Mouse (Mus musculus) WW6 (cell line): ENCODE measurements around the gene Atxn3.
"Not testable (repeated sequence)": the region's sequence is repeated elsewhere in the genome, so short reads cannot be mapped to it uniquely, and the experiment has no call there.

Source experiments
- DNase-seq: peaks from one replicate; pipeline ENCODE4 v3.0.0-alpha.2; 2013; ENCODE audit warnings: low read depth, low spot score

Gene Atxn3

DNA sequence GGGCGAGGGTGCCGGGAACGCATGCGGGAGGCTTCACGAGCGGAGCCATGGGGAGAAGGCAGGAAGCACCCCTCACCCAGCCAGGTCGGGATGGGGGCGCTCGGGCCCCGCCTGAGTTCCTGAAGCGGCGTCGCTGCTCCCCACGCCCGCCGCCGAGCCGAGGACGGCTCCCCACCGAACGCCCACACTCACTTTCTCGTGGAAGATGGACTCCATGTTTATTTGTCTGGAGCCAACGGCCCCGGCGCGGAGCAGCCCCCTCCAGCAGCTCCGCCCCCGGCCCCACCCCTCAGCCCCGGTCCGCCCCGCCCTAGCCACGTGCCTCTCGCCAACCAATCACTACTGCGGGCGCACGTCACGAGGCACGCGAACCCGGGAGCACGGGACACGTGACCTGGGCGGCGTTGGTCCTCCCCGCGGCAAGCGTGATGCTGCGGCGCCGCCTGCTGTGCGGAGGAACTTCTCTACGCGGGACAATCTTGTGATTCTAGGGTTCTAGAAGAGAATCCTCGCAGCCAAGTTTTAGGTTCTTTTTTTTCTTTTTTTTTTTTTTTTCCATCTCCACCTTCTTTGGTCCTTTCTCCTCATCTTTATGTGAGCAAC is at the start of gene Atxn3:
TSS of gene Atxn3 (minus strand) at position 305 of the 603 bp plus-strand sequence.
- peak; percentile 86 for DNase-seq

DNA sequence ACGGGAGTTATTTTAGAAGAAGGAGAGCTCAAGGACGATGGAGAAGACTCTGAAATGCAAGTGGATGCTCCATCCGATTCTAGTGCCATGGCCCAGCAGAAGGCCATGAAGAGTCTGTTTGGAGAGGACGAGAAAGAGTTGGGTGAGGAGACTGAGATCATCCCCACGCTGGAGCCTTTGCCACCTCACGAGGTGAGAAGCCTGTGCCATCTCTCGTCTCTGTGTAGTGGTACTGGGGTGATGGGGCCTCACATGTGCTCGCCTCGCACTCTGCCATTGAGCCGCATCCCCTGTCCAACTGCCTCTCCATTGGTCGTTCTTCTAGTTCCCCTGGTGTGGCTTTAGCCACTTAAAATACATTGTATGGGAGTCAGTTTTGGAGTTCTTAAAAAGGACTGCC is 42.7 kb upstream of the Atxn3 start:
- no peak for DNase-seq

DNA sequence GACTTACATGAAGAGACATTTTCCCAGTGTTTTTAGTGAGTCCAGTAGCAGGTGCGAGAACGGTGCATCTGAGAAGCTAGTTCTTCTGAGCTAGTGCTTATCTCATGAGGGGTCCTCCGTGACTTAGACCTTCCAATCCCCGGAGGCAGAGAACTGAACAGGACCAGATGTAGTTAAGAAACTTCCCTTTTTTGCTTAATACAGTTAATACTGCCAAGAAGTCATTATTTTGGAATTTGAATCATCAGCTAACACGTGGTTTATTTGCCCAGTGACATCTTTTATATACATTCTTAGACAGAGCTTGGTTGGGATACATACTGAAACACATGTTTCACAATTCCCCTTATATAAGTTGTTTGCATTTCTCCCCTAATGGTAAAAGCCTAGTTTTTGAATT is 40.9 kb upstream of the Atxn3 start:
- no peak for DNase-seq

GRCm38 (mm10) chr12:101994576-101995467 is 36.8 kb upstream of the Atxn3 start:
- no peak for DNase-seq

DNA sequence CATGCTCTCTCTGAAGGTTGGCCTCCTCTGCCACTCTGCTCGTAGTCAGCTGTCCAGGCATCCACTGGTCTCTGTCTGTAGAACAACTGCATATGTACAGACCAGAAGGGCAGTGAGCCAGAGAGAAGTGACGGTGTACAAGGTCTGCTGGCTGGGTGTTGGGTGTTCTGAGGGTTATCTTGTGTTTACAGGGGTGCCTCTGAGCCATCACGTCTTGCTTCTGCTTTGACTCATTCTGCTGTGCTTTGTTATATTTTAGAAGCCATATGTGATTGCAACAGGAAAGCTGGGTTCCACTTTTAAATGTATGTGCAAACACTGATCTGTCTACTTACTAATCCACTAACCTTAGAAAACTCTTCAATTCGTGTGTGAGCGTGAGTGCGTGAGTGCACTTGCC is 29.6 kb upstream of the Atxn3 start:
- no peak for DNase-seq

GRCm38 (mm10) chr12:101985110-101985509 is 27.1 kb upstream of the Atxn3 start:
- DNase-seq: no peak

GRCm38 (mm10) chr12:101982977-101983376 is 24.9 kb upstream of the Atxn3 start:
- no peak for DNase-seq

- no peak for DNase-seq
These were observed 23.5 kb upstream of the Atxn3 start for GRCm38 (mm10) chr12:101981559-101981958.

DNA sequence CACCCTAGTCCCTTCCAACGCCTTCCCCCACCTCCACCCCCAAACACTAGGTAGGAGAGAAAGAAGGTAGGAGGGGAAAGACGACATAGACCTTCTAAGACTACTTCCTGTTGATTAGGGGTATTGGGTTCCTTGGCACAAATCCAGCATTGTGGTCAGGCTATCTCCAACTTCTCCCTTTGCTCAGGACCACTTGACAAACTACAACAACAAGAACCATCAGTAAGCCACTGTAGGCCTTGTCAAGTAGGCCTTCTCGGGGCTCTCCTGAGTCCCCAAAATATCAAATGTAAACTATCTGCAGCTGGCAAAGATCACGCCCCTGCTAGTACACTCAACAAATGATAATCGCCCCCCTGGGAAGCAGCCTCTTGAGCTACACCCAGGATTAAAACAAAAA is 22.2 kb upstream of the Atxn3 start:
- no peak for DNase-seq

- DNase-seq: no peak
These were observed 21.2 kb upstream of the Atxn3 start for GRCm38 (mm10) chr12:101979213-101979750.

GRCm38 (mm10) chr12:101978588-101978987 is 20.5 kb upstream of the Atxn3 start:
- DNase-seq: no peak

DNA sequence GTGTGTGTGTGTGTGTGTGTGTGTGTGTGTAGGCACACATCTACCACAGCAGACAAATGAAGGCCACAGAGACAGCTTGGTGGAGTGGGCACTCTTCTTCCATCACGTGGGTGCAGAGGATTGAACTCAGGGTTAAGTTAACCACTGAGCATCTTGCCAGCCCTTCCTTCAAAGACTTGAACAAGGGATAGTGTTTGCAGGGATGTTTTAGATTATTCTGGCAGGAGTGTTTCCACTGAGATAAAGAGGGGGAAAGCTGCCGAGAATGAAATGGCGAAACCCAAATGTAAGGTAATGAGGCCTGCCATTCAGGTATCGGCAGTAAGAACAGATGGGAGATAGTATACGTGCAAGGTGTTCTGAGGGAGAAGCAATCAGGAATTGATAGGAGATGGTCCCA is 20.1 kb upstream of the Atxn3 start:
- DNase-seq: no peak

- no peak for DNase-seq
These were observed 19.4 kb upstream of the Atxn3 start for GRCm38 (mm10) chr12:101977404-101977915.

GRCm38 (mm10) chr12:101976651-101977403 is 18.8 kb upstream of the Atxn3 start:
- DNase-seq: no peak

DNA sequence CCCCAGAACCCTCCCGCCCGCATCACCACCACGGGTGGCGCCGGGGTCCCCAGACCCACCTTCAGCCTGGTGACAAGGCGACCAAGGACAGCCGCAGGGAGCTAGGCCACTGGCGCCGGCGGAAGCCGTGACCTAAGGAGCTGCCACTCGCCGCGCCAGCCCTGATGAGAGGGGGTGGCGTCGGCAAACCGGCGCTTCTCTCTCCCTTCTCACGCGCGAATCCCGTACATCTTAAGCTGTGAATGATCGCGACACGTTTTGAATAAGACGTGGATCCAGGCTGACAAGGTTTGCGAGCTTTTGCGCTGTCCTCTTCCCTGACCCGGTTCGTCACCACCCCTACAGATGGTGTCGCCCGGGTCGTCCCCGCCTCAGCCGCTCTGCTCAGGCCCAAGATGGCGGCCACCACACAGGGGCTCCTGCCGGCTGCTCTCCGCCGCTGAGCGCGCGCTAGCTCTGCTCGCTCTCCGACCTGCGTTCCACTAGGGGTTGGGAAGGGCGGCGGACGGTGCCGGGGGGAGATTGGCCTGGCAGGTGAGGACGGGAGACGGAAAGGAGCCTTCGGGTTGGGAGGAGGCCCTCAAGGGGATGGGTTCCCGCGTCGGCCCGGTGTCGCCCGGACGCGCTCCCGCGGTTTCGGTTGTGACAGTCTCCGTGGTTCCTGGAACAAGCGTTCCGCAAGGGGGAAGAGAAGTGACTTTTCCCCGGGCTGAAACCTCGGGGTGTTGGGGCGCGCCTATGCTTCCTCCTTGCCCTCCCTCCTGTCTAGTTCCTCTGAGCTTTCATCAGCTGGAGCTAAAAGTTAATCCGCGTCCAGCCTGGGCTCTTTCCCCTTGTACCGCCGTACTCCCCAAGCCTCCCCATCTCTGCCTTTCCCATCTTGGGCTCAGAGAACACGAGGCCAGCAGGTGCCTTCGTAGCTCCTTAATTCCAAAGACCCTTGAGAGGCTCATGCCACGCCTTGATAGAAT is 17.8 kb upstream of the Atxn3 start, which contains the start of gene Cpsf2:
TSS of gene Cpsf2 (plus strand) at position 388 of the 971 bp plus-strand sequence.
- peak; percentile 42 for DNase-seq

DNA sequence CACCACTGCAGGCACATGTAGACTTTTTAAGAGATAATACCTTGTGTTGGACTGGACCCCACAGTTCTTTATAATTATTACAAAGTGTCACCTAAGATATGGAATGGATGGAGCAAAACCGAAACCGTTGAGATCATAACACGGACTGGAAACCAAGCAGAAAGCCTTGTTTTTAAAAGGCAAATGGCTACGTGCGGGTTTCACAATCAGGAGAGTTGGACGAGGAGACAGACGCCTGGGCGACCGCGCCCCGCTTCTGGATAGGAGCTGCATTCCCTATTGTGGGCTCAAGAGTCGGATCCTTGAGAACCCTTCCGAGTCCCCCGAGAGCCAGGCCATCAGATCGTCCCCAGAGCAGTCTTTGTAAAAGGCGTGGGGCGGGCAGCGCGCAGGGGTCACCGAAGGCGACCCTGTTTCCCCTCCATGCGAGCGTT is 17.1 kb upstream of the Atxn3 start:
- no peak for DNase-seq

GRCm38 (mm10) chr12:101974571-101974970 is 16.5 kb upstream of the Atxn3 start:
- DNase-seq: no peak

- DNase-seq: no peak
These were observed 14.2 kb upstream of the Atxn3 start for GRCm38 (mm10) chr12:101972230-101972629.

DNA sequence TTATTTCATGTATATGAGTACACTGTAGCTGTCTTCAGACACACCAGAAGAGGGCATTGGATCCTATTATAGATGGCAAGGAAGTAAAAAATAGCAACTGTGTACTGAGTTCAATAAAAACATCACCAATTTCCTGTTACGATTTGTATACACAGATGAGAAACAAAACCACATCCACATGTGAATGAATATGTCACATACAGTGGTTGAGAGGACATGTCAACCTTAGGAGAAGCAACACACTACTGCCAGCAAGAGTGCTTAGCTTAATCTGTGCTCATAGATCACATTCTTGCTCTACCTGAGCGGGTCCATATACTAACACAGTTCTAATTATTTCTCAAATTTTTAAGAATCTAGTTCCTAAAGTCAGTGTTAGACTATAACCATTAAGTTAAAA is 13.3 kb upstream of the Atxn3 start:
- DNase-seq: no peak

- not testable (repeated sequence) for DNase-seq
These were observed 1.1 kb upstream of the Atxn3 start for GRCm38 (mm10) chr12:101958960-101959780.
